Mouse (Mus musculus) G1E (cell line): ENCODE measurements around the gene Lrrfip2. TPM values are rescaled to one million over a fixed set of nuclear protein-coding genes. Genes with fewer than 3 reads are reported as not detected.
A peak's percentile ranks its signal among the peaks of the same experiment; 100 is the strongest.

Experiments used
- ATAC-seq: 2 replicates; pipeline ENCODE4 v1.8.0; 2016; ENCODE audit warnings: mild to moderate bottlenecking; ENCODE audit not compliant: insufficient number of reproducible peaks, poor library complexity, low FRiP score, severe bottlenecking; ENCODE audit errors: extremely low read depth
- DNase-seq: peaks from one replicate; pipeline ENCODE4 v3.0.0; 2012; ENCODE audit warnings: low spot score
- H3K27me3 ChIP-seq: 2 replicates; pipeline ENCODE4 v1.6.1; 2012; ENCODE audit warnings: mild to moderate bottlenecking, low read length, inconsistent platforms; ENCODE audit not compliant: insufficient read depth
- H3K36me3 ChIP-seq: replicated peaks from 2 replicates; pipeline ENCODE3; 2012; ENCODE audit warnings: mild to moderate bottlenecking, inconsistent platforms
- H3K4me1 ChIP-seq: 2 replicates; pipeline ENCODE4 v1.6.1; 2012; ENCODE audit warnings: low read depth, low read length, inconsistent platforms, mixed read lengths; ENCODE audit not compliant: insufficient read depth
- H3K4me3 ChIP-seq: 2 replicates; pipeline ENCODE4 v1.5.1; 2012; ENCODE audit warnings: low read depth, mild to moderate bottlenecking, inconsistent platforms, low read length, moderate library complexity, mixed read lengths
- H3K9me3 ChIP-seq: replicated peaks from 2 replicates; pipeline ENCODE4 v1.6.1; 2012; ENCODE audit warnings: inconsistent platforms
- CTCF ChIP-seq: IDR thresholded peaks from 2 replicates; pipeline ENCODE4 v1.5.1; 2012; ENCODE audit warnings: low read depth, low read length, inconsistent platforms, mixed read lengths
- GATA1 ChIP-seq: IDR thresholded peaks from 2 replicates; pipeline ENCODE4 v1.6.1; 2012; ENCODE audit warnings: borderline replicate concordance, low read length, inconsistent platforms, mixed read lengths
- GATA2 ChIP-seq: IDR thresholded peaks from 2 replicates; pipeline ENCODE4 v1.6.1; 2012; ENCODE audit warnings: low read depth, low read length, inconsistent platforms, borderline replicate concordance
- POLR2AphosphoS5 ChIP-seq: IDR thresholded peaks from 2 replicates; pipeline ENCODE4 v1.6.1; 2012; ENCODE audit warnings: low read depth, low read length, inconsistent platforms; ENCODE audit not compliant: insufficient replicate concordance
- TAL1 ChIP-seq: conservative IDR thresholded peaks from 2 replicates; pipeline ENCODE4 v1.6.1; 2012; ENCODE audit warnings: low read depth, low read length, inconsistent platforms, mixed read lengths
- polyA plus RNA-seq: library from polyadenylated mRNA; stranded (reverse); fragments of >175 nt; gene quantifications from 2 replicates; pipeline ENCODE4 v1.2.3, GENCODE M21; 2012
- total RNA-seq, 2 experiments: library from RNA; stranded (forward) in 1 of 2; stranded (reverse) in 1 of 2; fragments of 200-1000 nt in 1 of 2; fragments of >200 nt in 1 of 2; fragmentation: Nextera tagmentation in 1 of 2; gene quantifications; 2 replicates each; pipeline ENCODE4 v1.2.3; 2014 to 2017

Gene Lrrfip2
- total and polyA plus RNA-seq, 3 experiments = 14.3 to 38.4 (median 28.4) TPM

DNA sequence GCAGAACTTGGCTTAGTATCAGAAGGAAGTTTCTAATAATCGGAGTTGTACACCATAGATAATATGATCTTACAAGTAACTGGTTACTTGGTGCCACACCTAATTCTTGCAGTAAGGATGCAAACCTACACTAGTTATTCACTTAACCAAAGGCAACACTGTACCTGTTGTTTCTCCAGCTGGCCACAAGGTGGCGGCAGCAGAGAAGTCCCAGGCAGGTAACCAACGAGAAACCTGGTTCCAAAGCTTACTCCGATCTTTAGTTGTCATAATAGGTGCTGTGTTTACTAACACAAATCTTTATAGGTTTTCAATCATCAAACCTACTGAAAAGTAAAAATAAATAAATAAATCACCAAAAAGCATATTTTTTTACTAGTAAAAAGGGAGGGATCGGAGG lies 24.3 kb upstream of the Lrrfip2 start:
- ATAC-seq = 0 out of 2 replicates have a peak, but pooled peaks have one; percentile 15
- no peaks in the 10 kb centered on the region for H3K36me3 ChIP-seq
- TF ChIP-seq CTCF (peak; percentile 76), TAL1 (no peak)
- no peak overlapping the region for H3K4me3 ChIP-seq
- H3K9me3 ChIP-seq = no peaks in the 10 kb centered on the region
- no peak for DNase-seq
- H3K27me3 ChIP-seq = peaks cover 35% of the 10 kb centered on the region
- H3K4me1 ChIP-seq = peaks cover 17% of the 10 kb centered on the region

DNA sequence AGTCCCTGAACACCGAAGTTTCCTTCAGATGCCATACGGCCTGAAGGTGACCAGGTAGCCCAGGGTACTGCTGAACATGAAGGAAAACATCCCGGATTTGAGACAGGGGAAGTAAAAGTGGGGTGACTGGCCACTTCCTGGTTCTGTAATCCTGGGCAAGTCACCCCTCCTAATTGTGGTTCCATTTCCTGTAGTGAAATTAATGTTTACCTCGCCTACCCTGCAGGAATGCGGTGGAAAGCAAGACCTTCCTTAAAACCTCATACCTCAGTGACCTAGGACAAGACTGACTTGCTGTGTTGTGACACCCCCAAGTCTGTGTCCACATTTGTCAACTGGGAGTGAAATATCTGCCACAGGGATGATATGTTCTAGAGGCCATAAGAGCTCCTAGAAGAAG lies 22.8 kb upstream of the Lrrfip2 start:
- Histone ChIP-seq H3K4me3 (no peak overlapping the region), H3K9me3 (no peaks in the 10 kb centered on the region), H3K36me3 (no peaks in the 10 kb centered on the region), H3K4me1 (peaks cover 5% of the 10 kb centered on the region; the same call in 1 of the 2 replicates), H3K27me3 (peaks cover 36% of the 10 kb centered on the region)
- ATAC-seq (no peak), DNase-seq (no peak)
- TF ChIP-seq GATA1 = no peak
- no peak for TF ChIP-seq TAL1
- no peak for TF ChIP-seq CTCF
- no peak for TF ChIP-seq GATA2
- TF ChIP-seq POLR2AphosphoS5 = no peak

DNA sequence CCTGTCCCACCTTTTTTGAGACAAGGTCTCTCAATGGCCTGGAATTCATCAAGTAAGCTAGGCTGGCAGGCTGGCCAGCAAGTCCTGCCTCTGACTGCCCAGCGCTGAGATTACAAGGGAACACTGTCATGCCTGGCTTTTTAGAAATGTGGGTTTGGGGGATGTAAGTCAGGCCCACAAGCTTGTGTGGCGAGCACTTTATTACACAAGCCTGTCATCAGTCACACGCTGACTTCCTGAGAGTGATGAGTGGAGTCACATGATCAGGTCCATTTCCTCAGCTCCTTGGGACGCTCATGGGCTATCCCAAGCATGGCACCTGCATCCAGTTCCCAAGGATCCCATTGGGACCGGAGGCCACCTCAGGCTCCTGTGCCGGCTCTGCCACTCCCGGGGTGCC lies 21.7 kb upstream of the Lrrfip2 start:
- DNase-seq (no peak), ATAC-seq (no peak)
- Histone ChIP-seq H3K4me3 (no peak overlapping the region), H3K9me3 (no peaks in the 10 kb centered on the region), H3K36me3 (no peaks in the 10 kb centered on the region), H3K27me3 (peaks cover 39% of the 10 kb centered on the region), H3K4me1 (peaks cover 4% of the 10 kb centered on the region; the same call in 1 of the 2 replicates)
- TF ChIP-seq GATA2 (no peak), GATA1 (no peak)

DNA sequence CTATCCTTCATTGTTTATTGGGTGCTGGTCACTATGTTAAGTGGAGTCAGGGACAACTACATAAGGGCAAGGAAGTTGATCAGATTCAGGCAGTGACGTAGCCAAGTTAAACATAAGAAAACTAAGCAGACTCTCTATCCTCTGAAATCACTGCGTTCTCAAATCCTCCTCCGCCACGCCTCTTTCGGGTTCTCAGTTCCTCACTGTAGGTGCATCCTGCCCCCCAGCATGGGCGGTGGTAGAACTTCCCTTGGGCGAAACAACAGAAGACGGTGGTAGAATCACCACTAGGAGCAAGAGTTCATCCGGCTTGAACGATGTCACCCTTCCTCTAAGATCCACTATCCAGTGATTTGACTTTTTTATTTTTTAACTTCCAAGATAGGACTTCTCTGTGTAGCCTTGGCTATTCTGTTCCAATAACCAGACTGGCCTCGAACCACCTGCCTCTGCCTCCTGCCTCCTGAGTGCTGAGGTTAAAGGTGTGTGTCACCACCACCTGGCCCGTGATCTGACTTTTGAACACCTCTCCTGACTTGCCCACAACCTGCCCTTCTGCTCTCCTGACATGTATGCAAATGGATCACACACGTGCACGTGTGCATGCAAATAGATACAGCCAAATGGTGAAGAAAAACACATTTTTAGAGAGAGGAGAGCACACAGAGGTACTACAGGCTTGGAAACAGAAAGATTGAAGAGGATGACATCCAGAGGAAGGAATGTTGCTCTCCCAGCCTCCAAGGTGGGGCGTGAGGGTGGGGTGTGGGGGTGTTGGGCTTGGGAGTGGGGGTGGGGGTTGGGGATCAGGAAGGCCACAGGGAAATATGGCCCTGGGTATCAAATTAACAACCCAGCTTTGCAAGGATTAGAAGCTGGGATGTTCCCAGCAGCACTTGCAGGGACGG lies 20.7 kb upstream of the Lrrfip2 start:
- TF ChIP-seq GATA2 = no peak
- TF ChIP-seq POLR2AphosphoS5 = no peak
- TF ChIP-seq TAL1 = no peak
- TF ChIP-seq GATA1 = no peak
- no peak for TF ChIP-seq CTCF
- ATAC-seq = no peak
- no peak for DNase-seq
- H3K4me3 ChIP-seq = no peak overlapping the region
- no peaks in the 10 kb centered on the region for H3K36me3 ChIP-seq
- H3K4me1 ChIP-seq = peaks cover 4% of the 10 kb centered on the region; the same call in 1 of the 2 replicates
- H3K27me3 ChIP-seq = peaks cover 37% of the 10 kb centered on the region
- no peaks in the 10 kb centered on the region for H3K9me3 ChIP-seq

DNA sequence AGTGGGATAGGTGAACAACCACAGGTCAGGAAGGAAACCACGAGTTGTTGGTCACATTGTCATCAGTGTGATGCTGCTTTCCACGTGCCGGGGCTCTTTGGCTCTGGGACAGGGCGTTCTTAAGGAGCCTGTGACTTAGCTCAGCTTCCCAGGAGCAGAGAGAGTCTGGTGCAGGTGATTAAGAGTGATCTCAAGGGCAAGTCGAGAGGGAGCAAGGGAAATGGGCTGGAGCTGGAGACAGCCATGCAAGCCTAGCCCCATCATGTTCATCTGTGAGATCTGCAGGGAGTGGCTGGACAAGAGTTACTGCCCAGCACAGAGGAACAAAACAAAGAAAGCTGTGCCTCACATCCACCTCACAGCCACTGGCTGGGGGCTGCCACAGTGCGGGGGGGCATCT lies 19.8 kb upstream of the Lrrfip2 start:
- TF ChIP-seq POLR2AphosphoS5 (no peak), CTCF (no peak), GATA2 (no peak), TAL1 (no peak), GATA1 (no peak)
- Histone ChIP-seq H3K27me3 (peaks cover 33% of the 10 kb centered on the region), H3K36me3 (no peaks in the 10 kb centered on the region), H3K4me3 (no peak overlapping the region), H3K4me1 (peaks cover 2% of the 10 kb centered on the region; the same call in 1 of the 2 replicates), H3K9me3 (no peaks in the 10 kb centered on the region)
- ATAC-seq (no peak), DNase-seq (no peak)

DNA sequence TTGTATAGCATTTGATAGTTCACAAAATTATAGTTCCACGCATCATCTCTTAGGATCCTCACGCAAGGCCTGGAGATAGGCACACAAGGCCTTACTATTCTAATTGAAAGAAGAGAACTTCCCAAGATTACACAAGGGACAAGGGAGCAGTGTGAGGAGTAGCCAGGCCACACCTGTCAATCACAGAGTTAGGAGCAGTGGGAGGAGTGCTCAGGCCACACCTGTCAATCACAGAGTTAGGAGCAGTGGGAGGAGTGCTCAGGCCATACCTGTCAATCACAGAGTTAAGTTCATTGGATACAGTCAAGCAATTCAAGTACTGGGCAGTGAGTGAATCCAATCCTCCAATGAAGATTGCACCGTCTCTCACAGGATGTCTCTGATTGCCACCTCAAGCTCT lies 17.0 kb upstream of the Lrrfip2 start:
- Histone ChIP-seq H3K4me3 (no peak overlapping the region), H3K27me3 (peaks cover 28% of the 10 kb centered on the region), H3K36me3 (no peaks in the 10 kb centered on the region), H3K9me3 (no peaks in the 10 kb centered on the region), H3K4me1 (no peaks in the 10 kb centered on the region)
- TF ChIP-seq GATA1 (no peak), TAL1 (no peak), POLR2AphosphoS5 (no peak), GATA2 (no peak), CTCF (no peak)
- ATAC-seq (no peak), DNase-seq (no peak)
